Mouse (Mus musculus): ENCODE data around the gene Zfp654. TPM values are rescaled to one million over a fixed set of nuclear protein-coding genes. Genes with fewer than 3 reads are reported as not detected.

Gene Zfp654
- total and polyA plus RNA-seq, 3 experiments, result 6.5 to 22.6 (median 7.1) TPM

- H3K9ac ChIP-seq (ENCODE audit: insufficient read depth, low read depth), result no peak overlapping the region
- peaks cover 6 to 27% of the 10 kb centered on the region in 2 experiments; a peak in 3 of 4 replicates for H3K4me1 ChIP-seq (ENCODE audit: control insufficient read depth in 1 of 2, insufficient read depth in 2 of 2)
- DNase-seq (ENCODE audit: extremely low read depth), result no peak
- no peak overlapping the region for H3K4me3 ChIP-seq (replicated peaks in 1 of 3; ENCODE audit: low read depth in 2 of 3, low read length in 2 of 3, poor library complexity in 1 of 3)
- dilution Hi-C loops (cut with MboI; ENCODE audit: extremely low pct_ligation_motif_present, extremely low pct_unique_long_range_greater_than_20kb, low sequenced_read_pairs), result no loop called here
- H3K36me3 ChIP-seq (replicated peaks in 1 of 2; ENCODE audit: control insufficient read depth in 1 of 2, insufficient read depth in 1 of 2, low read length in 1 of 2), result no peaks in the 10 kb centered on the region
- H3K9me3 ChIP-seq (replicated peaks; ENCODE audit: low read length), result no peaks in the 10 kb centered on the region
- in situ Hi-C loops (cut with MboI; ENCODE audit: low pct_ligation_motif_present, low pct_unique_long_range_greater_than_20kb, low sequenced_read_pairs), result no loop called here
- H3K27me3 ChIP-seq (replicated peaks), result no peaks in the 10 kb centered on the region
- TF ChIP-seq CHD1 (IDR thresholded peaks at IDR 0.05; ENCODE audit: low read depth, low read length), result no peak
- no peak for TF ChIP-seq ETS1 (conservative IDR thresholded peaks at IDR 0.05; ENCODE audit: low read depth, low read length)
- TF ChIP-seq HCFC1 (IDR thresholded peaks at IDR 0.05; ENCODE audit: low read depth, low read length), result no peak
- no peak for TF ChIP-seq MAZ (IDR thresholded peaks at IDR 0.05; ENCODE audit: low read depth, low read length)
- H3K79me2 ChIP-seq (replicated peaks; ENCODE audit: control insufficient read depth, extremely low read depth, insufficient read depth, poor library complexity, severe bottlenecking), result no peaks in the 10 kb centered on the region
- no peak overlapping the region for H3K4me2 ChIP-seq (ENCODE audit: insufficient read depth, low read depth, poor library complexity, severe bottlenecking)
- no peak overlapping the region for H3K27ac ChIP-seq (ENCODE audit: insufficient read depth, low read depth)
These were observed 20.8 kb upstream of the Zfp654 start for GRCm38 (mm10) chr16:64872296-64872695.

DNA sequence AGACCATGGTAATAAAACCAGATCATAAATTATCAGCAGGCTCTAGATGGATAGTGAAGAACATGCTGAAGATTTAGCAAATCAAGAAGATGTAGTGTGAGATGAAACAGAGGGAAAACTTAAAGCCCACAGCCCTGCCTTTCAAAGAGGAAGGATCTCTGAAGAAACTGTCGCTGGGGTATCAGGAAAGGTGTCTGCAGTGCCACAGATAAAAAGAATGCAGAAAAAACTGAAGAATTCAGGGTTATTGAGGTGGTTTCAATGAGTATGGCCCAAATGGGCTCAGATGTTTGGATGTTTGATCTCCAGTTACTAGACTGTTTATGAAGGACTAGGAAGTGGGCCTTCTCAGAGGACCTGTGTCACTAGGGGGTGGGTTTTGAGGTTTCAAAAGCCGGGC is 18.2 kb upstream of the Zfp654 start:
- H3K27me3 ChIP-seq (replicated peaks), result no peaks in the 10 kb centered on the region
- no peak for DNase-seq (ENCODE audit: extremely low read depth)
- H3K36me3 ChIP-seq (replicated peaks in 1 of 2; ENCODE audit: control insufficient read depth in 1 of 2, insufficient read depth in 1 of 2, low read length in 1 of 2), result no peaks in the 10 kb centered on the region
- TF ChIP-seq SMC3 (IDR thresholded peaks at IDR 0.05; ENCODE audit: low read depth, low read length), result no peak
- no peak for TF ChIP-seq MAZ (IDR thresholded peaks at IDR 0.05; ENCODE audit: low read depth, low read length)
- no peak for TF ChIP-seq PAX5 (IDR thresholded peaks at IDR 0.05; ENCODE audit: low read length)
- TF ChIP-seq SIN3A (IDR thresholded peaks at IDR 0.05; ENCODE audit: low read length), result no peak
- TF ChIP-seq KAT2A (IDR thresholded peaks at IDR 0.05; ENCODE audit: insufficient replicate concordance, low read length), result no peak
- TF ChIP-seq USF2 (conservative IDR thresholded peaks at IDR 0.05; ENCODE audit: low read depth, low read length), result no peak
- TF ChIP-seq ELF1 (IDR thresholded peaks at IDR 0.05; ENCODE audit: low read depth, low read length), result no peak
- TF ChIP-seq NRF1 (IDR thresholded peaks at IDR 0.05; ENCODE audit: low read depth, low read length), result no peak
- TF ChIP-seq USF1 (IDR thresholded peaks at IDR 0.05; ENCODE audit: low read depth, low read length), result no peak
- TF ChIP-seq ZNF384 (IDR thresholded peaks at IDR 0.05; ENCODE audit: low read depth, low read length), result no peak
- no peak for TF ChIP-seq IRF4 (IDR thresholded peaks at IDR 0.05; ENCODE audit: low read depth, low read length)
- TF ChIP-seq E2F4 (IDR thresholded peaks at IDR 0.05; ENCODE audit: insufficient replicate concordance, low read depth, low read length), result no peak
- no peak for TF ChIP-seq MAX (IDR thresholded peaks at IDR 0.05; ENCODE audit: low read length)
- TF ChIP-seq MXI1 (IDR thresholded peaks at IDR 0.05; ENCODE audit: low read depth, low read length), result no peak
- no peak for TF ChIP-seq TCF12 (IDR thresholded peaks at IDR 0.05; ENCODE audit: low read depth, low read length)
- no peak for TF ChIP-seq BHLHE40 (IDR thresholded peaks at IDR 0.05; ENCODE audit: low read depth, low read length)
- TF ChIP-seq CTCF (conservative IDR thresholded peaks at IDR 0.05 in 1 of 2, IDR thresholded peaks at IDR 0.05 in 1 of 2; ENCODE audit: low read depth in 2 of 2, low read length in 2 of 2), result no peak
- H3K4me3 ChIP-seq (replicated peaks in 1 of 3; ENCODE audit: low read depth in 2 of 3, low read length in 2 of 3, poor library complexity in 1 of 3), result no peak overlapping the region
- H3K79me2 ChIP-seq (replicated peaks; ENCODE audit: control insufficient read depth, extremely low read depth, insufficient read depth, poor library complexity, severe bottlenecking), result no peaks in the 10 kb centered on the region
- H3K27ac ChIP-seq (ENCODE audit: insufficient read depth, low read depth), result no peak overlapping the region
- in situ Hi-C loops (cut with MboI; ENCODE audit: low pct_ligation_motif_present, low pct_unique_long_range_greater_than_20kb, low sequenced_read_pairs) (no loop called here), dilution Hi-C loops (cut with MboI; ENCODE audit: extremely low pct_ligation_motif_present, extremely low pct_unique_long_range_greater_than_20kb, low sequenced_read_pairs) (no loop called here)
- H3K4me2 ChIP-seq (ENCODE audit: insufficient read depth, low read depth, poor library complexity, severe bottlenecking), result no peak overlapping the region
- H3K9me3 ChIP-seq (replicated peaks; ENCODE audit: low read length), result no peaks in the 10 kb centered on the region
- peaks cover 3 to 13% of the 10 kb centered on the region in 2 experiments; a peak in 2 of 4 replicates for H3K4me1 ChIP-seq (ENCODE audit: control insufficient read depth in 1 of 2, insufficient read depth in 2 of 2)
- no peak overlapping the region for H3K9ac ChIP-seq (ENCODE audit: insufficient read depth, low read depth)
